Mouse (Mus musculus): ENCODE results near the gene Fgfr2. TPM values are rescaled to one million over a fixed set of nuclear protein-coding genes. Genes with fewer than 3 reads are reported as not detected.

The Fgfr2 gene
- polyA plus RNA-seq, 1 experiment from 2014 or later: 11.4 TPM

DNA sequence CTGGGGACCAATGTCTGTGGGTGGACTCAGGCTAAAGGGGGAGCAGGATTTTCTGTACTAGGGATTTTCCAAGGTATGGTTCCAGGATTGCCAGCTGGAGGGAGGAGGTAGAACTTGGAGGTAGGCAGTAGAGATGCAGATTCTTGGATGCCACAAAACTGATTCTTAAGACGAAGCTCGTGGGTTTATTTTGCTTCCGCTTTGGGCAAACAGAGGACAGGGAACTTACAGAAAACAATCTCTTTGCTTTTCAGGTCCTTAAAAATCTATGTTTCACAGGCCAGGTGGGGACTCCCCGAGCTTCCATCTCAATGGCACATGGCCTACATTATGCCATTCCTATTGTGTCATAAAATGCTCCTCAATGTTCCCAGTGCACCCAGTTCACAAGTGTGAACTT, 358.8 kb downstream of the Fgfr2 start:
- Histone ChIP-seq H3K27ac (ENCODE audit: low read length) (no peak overlapping the region; the same call in 1 of the 2 replicates), H3K4me2 (ENCODE audit: low read depth, low read length) (no peak overlapping the region), H3K36me3 (ENCODE audit: control insufficient read depth, insufficient read depth) (peaks cover 34% of the 10 kb centered on the region), H3K9ac (ENCODE audit: low read depth, low read length) (no peak overlapping the region), H3K27me3 (ENCODE audit: control insufficient read depth, insufficient read depth, low read depth, low read length) (no peaks in the 10 kb centered on the region), H3K9me3 (replicated peaks; ENCODE audit: control insufficient read depth, low read length) (no peaks in the 10 kb centered on the region), H3K4me3 (ENCODE audit: low read depth, low read length) (no peak overlapping the region), H3K4me1 (ENCODE audit: control insufficient read depth, low read depth, low read length) (peaks cover 55% of the 10 kb centered on the region)
- ATAC-seq (ENCODE audit: low read depth): no peak
- 91% methylated on average over 4 of the region's 4 CpGs for WGBS (ENCODE audit: insufficient replicate concordance)

DNA sequence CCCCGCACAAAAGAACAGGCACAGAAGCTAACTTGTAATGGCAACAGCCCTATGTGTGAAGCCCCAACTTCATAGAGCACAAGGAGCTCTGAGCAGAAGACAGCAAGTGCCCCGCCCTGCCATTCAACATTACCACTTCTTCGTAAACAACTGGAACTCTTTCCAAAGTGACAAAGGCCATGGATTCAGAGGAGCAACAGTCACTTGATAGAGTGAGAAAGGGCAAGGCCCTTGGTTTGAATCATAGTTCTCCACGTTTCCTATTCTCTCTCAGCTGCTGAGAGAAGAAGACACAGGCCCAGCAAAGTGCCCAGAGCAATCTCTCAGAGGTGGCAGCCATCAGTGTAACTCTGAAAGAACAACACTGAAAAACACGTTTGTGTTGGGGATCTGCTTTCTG, 359.2 kb downstream of the Fgfr2 start:
- WGBS (ENCODE audit: insufficient replicate concordance): 84% methylated on average over 5 of the region's 5 CpGs
- Histone ChIP-seq H3K27ac (ENCODE audit: low read length) (peak overlapping the region; percentile 10), H3K4me1 (ENCODE audit: control insufficient read depth, low read depth, low read length) (peaks cover 51% of the 10 kb centered on the region), H3K4me3 (ENCODE audit: low read depth, low read length) (no peak overlapping the region), H3K9ac (ENCODE audit: low read depth, low read length) (no peak overlapping the region), H3K4me2 (ENCODE audit: low read depth, low read length) (no peak overlapping the region), H3K36me3 (ENCODE audit: control insufficient read depth, insufficient read depth) (peaks cover 37% of the 10 kb centered on the region), H3K9me3 (replicated peaks; ENCODE audit: control insufficient read depth, low read length) (no peaks in the 10 kb centered on the region), H3K27me3 (ENCODE audit: control insufficient read depth, insufficient read depth, low read depth, low read length) (no peaks in the 10 kb centered on the region)
- no peak for ATAC-seq (ENCODE audit: low read depth)

DNA sequence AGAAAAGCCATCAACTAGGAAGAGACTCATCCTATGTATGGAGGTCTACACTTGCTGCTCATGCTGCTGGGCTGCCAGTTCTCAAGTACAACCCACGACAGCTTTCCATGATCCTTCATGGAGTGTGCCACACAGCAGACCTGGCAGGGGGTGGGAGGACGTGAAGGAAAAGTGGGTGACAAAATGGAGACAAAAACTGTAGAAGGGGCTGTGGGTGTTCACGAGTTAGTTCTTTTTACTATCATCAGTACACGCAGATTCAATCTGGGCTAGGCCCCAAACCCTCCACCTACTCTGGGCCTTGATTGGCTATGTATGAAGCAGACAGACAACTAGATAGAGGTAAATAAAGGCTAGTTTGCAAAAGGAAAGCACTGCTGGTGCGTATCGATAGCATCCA, 359.8 kb downstream of the Fgfr2 start:
- H3K27me3 ChIP-seq (ENCODE audit: control insufficient read depth, insufficient read depth, low read depth, low read length): no peaks in the 10 kb centered on the region
- ATAC-seq (ENCODE audit: low read depth): no peak
- 85% methylated on average over 6 of the region's 6 CpGs for WGBS (ENCODE audit: insufficient replicate concordance)
- no peaks in the 10 kb centered on the region for H3K9me3 ChIP-seq (replicated peaks; ENCODE audit: control insufficient read depth, low read length)
- H3K9ac ChIP-seq (ENCODE audit: low read depth, low read length): no peak overlapping the region
- H3K27ac ChIP-seq (ENCODE audit: low read length): peak overlapping the region; percentile 10
- peaks cover 46% of the 10 kb centered on the region for H3K4me1 ChIP-seq (ENCODE audit: control insufficient read depth, low read depth, low read length)
- peaks cover 42% of the 10 kb centered on the region for H3K36me3 ChIP-seq (ENCODE audit: control insufficient read depth, insufficient read depth)
- no peak overlapping the region for H3K4me2 ChIP-seq (ENCODE audit: low read depth, low read length)
- H3K4me3 ChIP-seq (ENCODE audit: low read depth, low read length): no peak overlapping the region

DNA sequence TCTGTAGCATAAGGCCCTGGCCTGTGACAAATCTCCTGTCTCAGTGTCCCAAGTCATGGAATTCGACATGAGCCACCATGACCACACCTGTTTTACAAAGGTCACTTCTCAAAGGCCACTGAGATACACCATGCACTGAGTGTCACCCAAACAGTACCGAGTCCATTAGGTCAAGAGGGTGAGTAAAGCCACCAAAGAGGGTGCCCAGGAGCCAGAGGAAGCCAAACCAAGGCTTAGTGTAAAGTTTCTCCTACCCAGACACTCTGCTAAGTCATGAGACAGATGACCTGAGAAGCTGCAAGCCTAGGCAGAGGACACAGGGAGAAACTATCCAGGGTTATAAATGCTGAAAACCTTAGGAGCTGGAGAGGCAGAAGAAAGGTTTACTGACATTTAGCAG, 361.7 kb downstream of the Fgfr2 start:
- H3K4me3 ChIP-seq (ENCODE audit: low read depth, low read length): no peak overlapping the region
- no peak for ATAC-seq (ENCODE audit: low read depth)
- no peaks in the 10 kb centered on the region for H3K27me3 ChIP-seq (ENCODE audit: control insufficient read depth, insufficient read depth, low read depth, low read length)
- H3K9me3 ChIP-seq (replicated peaks; ENCODE audit: control insufficient read depth, low read length): no peaks in the 10 kb centered on the region
- no peak overlapping the region for H3K27ac ChIP-seq (ENCODE audit: low read length)
- H3K36me3 ChIP-seq (ENCODE audit: control insufficient read depth, insufficient read depth): peaks cover 60% of the 10 kb centered on the region
- H3K9ac ChIP-seq (ENCODE audit: low read depth, low read length): no peak overlapping the region
- H3K4me1 ChIP-seq (ENCODE audit: control insufficient read depth, low read depth, low read length): peaks cover 28% of the 10 kb centered on the region
- no peak overlapping the region for H3K4me2 ChIP-seq (ENCODE audit: low read depth, low read length)
- WGBS (ENCODE audit: insufficient replicate concordance): 78% methylated on average over 2 of the region's 2 CpGs

DNA sequence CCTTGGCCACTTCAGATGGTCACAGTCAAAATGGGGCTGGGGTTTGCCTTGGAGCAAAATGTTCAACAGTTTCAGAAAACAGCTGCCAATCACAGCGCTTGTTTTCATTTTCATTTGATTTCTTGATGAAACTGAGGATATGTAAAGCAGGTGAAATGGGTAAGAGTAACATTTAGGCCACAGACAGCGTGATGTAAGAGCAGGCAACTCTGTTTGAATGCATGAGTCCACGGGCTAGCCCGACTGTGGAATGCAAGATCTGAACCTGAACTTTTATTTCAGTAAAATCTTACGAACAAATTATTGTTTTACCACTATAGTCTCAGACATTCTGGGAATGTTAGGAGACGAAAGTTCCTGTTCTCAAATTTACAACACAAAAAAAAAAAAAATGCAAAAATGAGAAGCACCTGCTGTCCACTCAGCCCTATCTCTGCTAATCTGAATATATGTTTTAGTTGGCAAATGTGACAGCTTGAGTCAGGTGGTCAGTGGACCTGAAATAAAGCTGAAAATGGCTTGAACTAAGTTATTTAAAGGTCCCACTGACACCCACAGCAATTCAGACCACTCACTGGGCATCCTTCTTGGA, 362.5 kb downstream of the Fgfr2 start:
- Histone ChIP-seq H3K27ac (ENCODE audit: low read length) (no peak overlapping the region), H3K9me3 (replicated peaks; ENCODE audit: control insufficient read depth, low read length) (no peaks in the 10 kb centered on the region), H3K27me3 (ENCODE audit: control insufficient read depth, insufficient read depth, low read depth, low read length) (no peaks in the 10 kb centered on the region), H3K4me1 (ENCODE audit: control insufficient read depth, low read depth, low read length) (peaks cover 25% of the 10 kb centered on the region), H3K9ac (ENCODE audit: low read depth, low read length) (no peak overlapping the region), H3K4me2 (ENCODE audit: low read depth, low read length) (no peak overlapping the region), H3K36me3 (ENCODE audit: control insufficient read depth, insufficient read depth) (peaks cover 64% of the 10 kb centered on the region), H3K4me3 (ENCODE audit: low read depth, low read length) (no peak overlapping the region)
- 90% methylated on average over 6 of the region's 6 CpGs for WGBS (ENCODE audit: insufficient replicate concordance)
- no peak for ATAC-seq (ENCODE audit: low read depth)

DNA sequence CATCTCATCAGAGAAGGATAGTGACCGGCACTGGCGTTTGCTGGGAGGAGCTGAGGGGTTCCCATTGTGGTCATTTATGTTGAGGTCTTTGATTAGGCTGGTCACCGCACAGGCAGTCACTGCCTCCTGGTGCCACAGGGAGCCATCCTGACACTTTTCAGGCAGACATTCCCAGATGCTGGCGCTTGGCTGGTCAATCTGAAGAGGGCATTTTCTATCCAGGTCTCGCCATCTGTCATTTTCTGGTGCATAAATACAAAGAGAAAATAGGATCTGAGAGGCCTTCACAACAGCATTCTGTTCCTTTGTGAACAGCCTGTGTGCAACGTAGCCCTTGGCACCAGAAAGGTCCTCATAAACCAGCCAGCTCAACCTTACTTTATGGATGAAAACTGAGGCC, 363.2 kb downstream of the Fgfr2 start:
- Histone ChIP-seq H3K4me2 (ENCODE audit: low read depth, low read length) (no peak overlapping the region), H3K27ac (ENCODE audit: low read length) (no peak overlapping the region), H3K9ac (ENCODE audit: low read depth, low read length) (no peak overlapping the region), H3K4me3 (ENCODE audit: low read depth, low read length) (no peak overlapping the region), H3K4me1 (ENCODE audit: control insufficient read depth, low read depth, low read length) (peaks cover 25% of the 10 kb centered on the region), H3K36me3 (ENCODE audit: control insufficient read depth, insufficient read depth) (peaks cover 66% of the 10 kb centered on the region), H3K9me3 (replicated peaks; ENCODE audit: control insufficient read depth, low read length) (no peaks in the 10 kb centered on the region), H3K27me3 (ENCODE audit: control insufficient read depth, insufficient read depth, low read depth, low read length) (no peaks in the 10 kb centered on the region)
- ATAC-seq (ENCODE audit: low read depth): no peak
- WGBS (ENCODE audit: insufficient replicate concordance): 88% methylated on average over 6 of the region's 6 CpGs

DNA sequence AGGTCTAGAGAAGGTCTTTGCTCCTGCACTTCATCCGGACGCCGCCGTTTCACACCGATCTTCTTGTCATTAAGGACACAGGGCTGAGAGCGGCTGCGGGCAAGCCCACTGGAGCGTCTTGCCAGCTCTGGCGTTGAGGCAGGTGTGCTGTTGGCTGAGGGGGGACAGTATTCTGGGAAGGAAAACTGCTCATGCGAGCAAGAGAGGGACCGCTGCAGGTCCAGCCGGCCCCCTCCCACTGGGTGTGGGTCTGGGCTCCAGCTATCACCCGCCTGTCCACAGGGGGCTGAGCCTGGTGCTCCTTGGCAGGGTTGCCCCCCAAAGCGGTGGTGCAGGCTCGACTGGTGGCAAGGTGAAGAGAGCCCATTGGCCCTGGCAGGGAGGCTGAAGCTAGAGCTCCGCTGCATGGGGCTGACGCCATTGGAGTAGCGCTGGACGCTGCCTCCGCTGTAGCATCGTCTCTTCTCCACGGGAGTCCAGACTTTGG, 363.7 kb downstream of the Fgfr2 start:
- Histone ChIP-seq H3K4me3 (ENCODE audit: low read depth, low read length) (no peak overlapping the region), H3K9me3 (replicated peaks; ENCODE audit: control insufficient read depth, low read length) (no peaks in the 10 kb centered on the region), H3K27ac (ENCODE audit: low read length) (no peak overlapping the region), H3K36me3 (ENCODE audit: control insufficient read depth, insufficient read depth) (peaks cover 65% of the 10 kb centered on the region), H3K4me1 (ENCODE audit: control insufficient read depth, low read depth, low read length) (peaks cover 29% of the 10 kb centered on the region), H3K27me3 (ENCODE audit: control insufficient read depth, insufficient read depth, low read depth, low read length) (no peaks in the 10 kb centered on the region), H3K9ac (ENCODE audit: low read depth, low read length) (no peak overlapping the region), H3K4me2 (ENCODE audit: low read depth, low read length) (no peak overlapping the region)
- 93% methylated on average over 22 of the region's 22 CpGs for WGBS (ENCODE audit: insufficient replicate concordance)
- ATAC-seq (ENCODE audit: low read depth): no peak

DNA sequence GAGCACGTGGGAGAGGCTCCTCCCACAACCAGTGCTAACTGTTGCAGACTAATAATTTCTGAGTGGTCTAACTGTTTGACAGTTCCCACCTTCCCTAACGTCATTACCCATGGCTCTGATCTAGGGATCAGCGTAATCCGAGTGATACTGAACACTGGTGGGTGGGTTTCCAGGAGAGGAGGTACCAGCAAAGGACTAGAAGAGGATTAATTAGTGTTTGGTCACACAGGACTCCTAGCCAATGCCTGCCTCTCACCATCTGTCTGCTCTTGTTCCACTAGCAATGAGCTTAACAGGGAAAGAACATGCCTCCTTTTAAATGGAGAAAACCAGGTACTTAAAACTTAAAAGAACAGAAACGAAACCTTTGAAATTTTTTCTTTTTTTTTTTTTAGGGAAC, 364.3 kb downstream of the Fgfr2 start:
- Histone ChIP-seq H3K36me3 (ENCODE audit: control insufficient read depth, insufficient read depth) (peaks cover 59% of the 10 kb centered on the region), H3K9me3 (replicated peaks; ENCODE audit: control insufficient read depth, low read length) (no peaks in the 10 kb centered on the region), H3K9ac (ENCODE audit: low read depth, low read length) (no peak overlapping the region), H3K4me3 (ENCODE audit: low read depth, low read length) (no peak overlapping the region), H3K4me1 (ENCODE audit: control insufficient read depth, low read depth, low read length) (peaks cover 29% of the 10 kb centered on the region), H3K27ac (ENCODE audit: low read length) (no peak overlapping the region), H3K4me2 (ENCODE audit: low read depth, low read length) (no peak overlapping the region), H3K27me3 (ENCODE audit: control insufficient read depth, insufficient read depth, low read depth, low read length) (no peaks in the 10 kb centered on the region)
- WGBS (ENCODE audit: insufficient replicate concordance): 78% methylated on average over 5 of the region's 5 CpGs
- no peak for ATAC-seq (ENCODE audit: low read depth)

DNA sequence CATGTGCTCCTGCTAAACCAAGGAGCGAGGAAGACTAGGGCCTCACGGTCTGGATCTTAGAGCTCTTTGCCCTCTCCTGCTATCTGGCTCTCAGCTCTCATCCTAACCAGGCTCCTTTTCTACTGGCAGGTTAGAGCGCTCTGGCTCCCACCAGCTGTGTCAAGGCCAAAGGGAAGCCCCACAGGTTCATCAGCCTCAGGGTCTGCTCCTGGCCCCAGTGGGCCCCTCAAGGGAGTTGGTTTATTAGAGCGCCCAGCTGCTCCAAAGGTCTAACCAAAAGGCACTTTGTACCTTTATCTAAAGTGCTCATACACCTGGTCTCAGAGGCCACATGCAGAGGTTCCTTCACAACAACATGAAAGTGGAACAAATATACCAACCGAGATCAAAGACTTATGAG, 366.8 kb downstream of the Fgfr2 start:
- ATAC-seq (ENCODE audit: low read depth): no peak
- H3K4me2 ChIP-seq (ENCODE audit: low read depth, low read length): no peak overlapping the region
- 78% methylated on average over 5 of the region's 5 CpGs for WGBS (ENCODE audit: insufficient replicate concordance)
- H3K4me3 ChIP-seq (ENCODE audit: low read depth, low read length): no peak overlapping the region
- H3K9ac ChIP-seq (ENCODE audit: low read depth, low read length): no peak overlapping the region
- no peak overlapping the region for H3K27ac ChIP-seq (ENCODE audit: low read length)
- peaks cover 26% of the 10 kb centered on the region for H3K4me1 ChIP-seq (ENCODE audit: control insufficient read depth, low read depth, low read length)
- no peaks in the 10 kb centered on the region for H3K9me3 ChIP-seq (replicated peaks; ENCODE audit: control insufficient read depth, low read length)
- H3K36me3 ChIP-seq (ENCODE audit: control insufficient read depth, insufficient read depth): peaks cover 58% of the 10 kb centered on the region
- no peaks in the 10 kb centered on the region for H3K27me3 ChIP-seq (ENCODE audit: control insufficient read depth, insufficient read depth, low read depth, low read length)
